In genomic region chr12:110870107-110870506, GRCm38 (mm10) we compare ENCODE assay signal across 15 mouse cellular contexts.
"Had no signal": no experiment of that assay in that cellular context is flagged by ENCODE, and none has a peak within 500 bp of the region (broad histone marks: within the 10 kb centered on the region; RNA-seq: fewer than 3 reads in every experiment).

No protein-coding gene starts in this region.

- H3K4me1 ChIP-seq: kidney, embryonic 15.5 days; limb, embryonic 15.5 days; midbrain, embryonic 13.5 days; neural tube, embryonic 12.5 days had no signal

- H3K9me3 ChIP-seq: kidney, embryonic 15.5 days; limb, embryonic 15.5 days; midbrain, embryonic 13.5 days; neural tube, embryonic 12.5 days had no signal

- H3K27me3 ChIP-seq: kidney, embryonic 15.5 days; limb, embryonic 15.5 days; midbrain, embryonic 13.5 days; neural tube, embryonic 12.5 days had no signal

- DNase-seq: kidney, adult 2 months; kidney, postnatal 14 days; layer of hippocampus, postnatal 36 days; lung, embryonic 14.5 days; lung, postnatal 10 days; retina, postnatal 1 day; right cerebral cortex, postnatal 4 days; spleen, adult 18-20 months; thymus, postnatal 4 days had no signal

- ATAC-seq: midbrain, embryonic 13.5 days had no signal

- H3K4me2 ChIP-seq: kidney, embryonic 15.5 days; limb, embryonic 15.5 days; lung, embryonic 14.5 days; midbrain, embryonic 13.5 days; neural tube, embryonic 12.5 days had no signal

- H3K9ac ChIP-seq: kidney, embryonic 15.5 days; limb, embryonic 15.5 days; lung, embryonic 14.5 days; midbrain, embryonic 13.5 days; neural tube, embryonic 12.5 days had no signal

- H3K4me3 ChIP-seq: kidney, embryonic 15.5 days; limb, embryonic 15.5 days; midbrain, embryonic 13.5 days; myocyte; neural tube, embryonic 12.5 days had no signal

- H3K27ac ChIP-seq: kidney, embryonic 15.5 days; limb, embryonic 15.5 days; macrophage; midbrain, embryonic 13.5 days; neural tube, embryonic 12.5 days had no signal
